Mouse (Mus musculus) gastrocnemius, adult 2 months (tissue): ENCODE measurements around the gene Trmt11. TPM values are rescaled to one million over a fixed set of nuclear protein-coding genes. Genes with fewer than 3 reads are reported as not detected.
"Not testable (repeated sequence)": the region's sequence is repeated elsewhere in the genome, so short reads cannot be mapped to it uniquely, and the experiment has no call there.

Source experiments
- DNase-seq: peaks from one replicate; pipeline ENCODE4 v3.0.0; 2022
- H3K27ac ChIP-seq: fragments of 200-600 bp; 2 replicates; pipeline ENCODE4 v1.8.1; 2022; ENCODE audit warnings: mild to moderate bottlenecking
- H3K4me3 ChIP-seq: fragments of 200-600 bp; 2 replicates; pipeline ENCODE4 v1.8.1; 2022; ENCODE audit warnings: mild to moderate bottlenecking, moderate library complexity
- CTCF ChIP-seq: fragments of 200-600 bp; IDR thresholded peaks from 2 replicates; pipeline ENCODE4 v1.8.1; 2022; ENCODE audit warnings: antibody characterized with exemption, mild to moderate bottlenecking, moderate library complexity
- intact Hi-C: fragments of 180-260 bp; cut with DNase I; formaldehyde crosslinking; loops from one replicate; pipeline ENCODE4 v1.15.1; 2025
- total RNA-seq, 2 experiments: library from RNA; stranded (reverse); gene quantifications; 2 replicates each; pipeline ENCODE4 v1.2.3; 2021

Trmt11 gene
- total RNA-seq, 2 experiments from 2014 or later: 3.2 to 4.6 TPM

GRCm38 (mm10) chr10:30549974-30550373 is 50.6 kb downstream of the Trmt11 start:
- no peak for DNase-seq
- H3K4me3 ChIP-seq: no peak overlapping the region
- no peak for TF ChIP-seq CTCF
- intact Hi-C loops: no loop called here
- no peak overlapping the region for H3K27ac ChIP-seq

GRCm38 (mm10) chr10:30538538-30538815 is 62.1 kb downstream of the Trmt11 start:
- DNase-seq: no peak
- no peak overlapping the region for H3K27ac ChIP-seq
- H3K4me3 ChIP-seq: no peak overlapping the region
- no peak for TF ChIP-seq CTCF
- intact Hi-C loops: no loop called here

GRCm38 (mm10) chr10:30537734-30538537 is 62.6 kb downstream of the Trmt11 start:
- intact Hi-C loops: no loop called here
- no peak overlapping the region for H3K27ac ChIP-seq
- TF ChIP-seq CTCF: peak; percentile 7; the same call in 1 of the 2 replicates
- no peak for DNase-seq
- H3K4me3 ChIP-seq: no peak overlapping the region

GRCm38 (mm10) chr10:30535930-30536329 is 64.6 kb downstream of the Trmt11 start:
- H3K27ac ChIP-seq, intact Hi-C loops, DNase-seq, H3K4me3 ChIP-seq: not testable (repeated sequence)

- no peak for DNase-seq
- Histone ChIP-seq H3K4me3 (no peak overlapping the region), H3K27ac (no peak overlapping the region)
- intact Hi-C loops: no loop called here
- TF ChIP-seq CTCF: no peak
Observed at GRCm38 (mm10) chr10:30527122-30527521, 73.4 kb downstream of the Trmt11 start.

- no peak for DNase-seq
- TF ChIP-seq CTCF: no peak
- Histone ChIP-seq H3K27ac (no peak overlapping the region), H3K4me3 (no peak overlapping the region)
- intact Hi-C loops: no loop called here
Observed at GRCm38 (mm10) chr10:30521727-30522126, 78.8 kb downstream of the Trmt11 start.

GRCm38 (mm10) chr10:30519143-30519542 is 81.4 kb downstream of the Trmt11 start:
- intact Hi-C loops: no loop called here
- Histone ChIP-seq H3K27ac (no peak overlapping the region), H3K4me3 (no peak overlapping the region)
- TF ChIP-seq CTCF: no peak
- no peak for DNase-seq

- intact Hi-C loops: no loop called here
- no peak for TF ChIP-seq CTCF
- Histone ChIP-seq H3K4me3 (no peak overlapping the region), H3K27ac (no peak overlapping the region)
- DNase-seq: no peak
Observed at GRCm38 (mm10) chr10:30517224-30517623, 83.3 kb downstream of the Trmt11 start.

- no peak for TF ChIP-seq CTCF
- intact Hi-C loops: no loop called here
- Histone ChIP-seq H3K27ac (no peak overlapping the region), H3K4me3 (no peak overlapping the region)
- DNase-seq: no peak
Observed at GRCm38 (mm10) chr10:30516771-30517170, 83.8 kb downstream of the Trmt11 start.

- intact Hi-C loops: no loop called here
- TF ChIP-seq CTCF: no peak
- no peak for DNase-seq
- H3K27ac ChIP-seq: no peak overlapping the region
- H3K4me3 ChIP-seq: no peak overlapping the region
Observed at GRCm38 (mm10) chr10:30504736-30505135, 95.8 kb downstream of the Trmt11 start.

GRCm38 (mm10) chr10:30503168-30503567 is 97.4 kb downstream of the Trmt11 start:
- H3K27ac ChIP-seq: no peak overlapping the region
- intact Hi-C loops: no loop called here
- no peak for TF ChIP-seq CTCF
- DNase-seq: no peak
- H3K4me3 ChIP-seq: no peak overlapping the region

- DNase-seq: no peak
- no peak for TF ChIP-seq CTCF
- intact Hi-C loops: no loop called here
- Histone ChIP-seq H3K27ac (no peak overlapping the region), H3K4me3 (no peak overlapping the region)
Observed at GRCm38 (mm10) chr10:30502718-30503117, 97.8 kb downstream of the Trmt11 start.

GRCm38 (mm10) chr10:30498223-30498622 is 102.3 kb downstream of the Trmt11 start:
- intact Hi-C loops, DNase-seq, H3K27ac ChIP-seq: not testable (repeated sequence)

More at GRCm38 (mm10) chr10:30498223-30498622, 102.3 kb downstream of the Trmt11 start:
- not testable (repeated sequence) for H3K4me3 ChIP-seq

Other genes with a start within 250 kb of the Trmt11 start
- gene Hint3, start 28.9 kb upstream of the Trmt11 start, total RNA-seq: 10 to 100 TPM; 57.6 to 63.2 TPM
- gene Ncoa7, start 202.6 kb upstream of the Trmt11 start, total RNA-seq: 1 to 10 TPM; 1.5 to 2.8 TPM
- under 1 TPM; 0.42 to 0.51 TPM for gene Hey2, start 242.1 kb upstream of the Trmt11 start, total RNA-seq